ENCODE assay signal across 23 mouse cellular contexts in genomic region chr15:59232290-59232689, GRCm38 (mm10).
A peak's percentile ranks its signal among the peaks of the same experiment; 100 is the strongest.
DNase-seq lines count a peak whose midpoint lies in the region; ATAC-seq and TF ChIP-seq lines count a peak whose summit lies in the region.
"Had no signal": no experiment of that assay in that cellular context is flagged by ENCODE, and none has a peak within 500 bp of the region (broad histone marks: within the 10 kb centered on the region; RNA-seq: fewer than 3 reads in every experiment).

No protein-coding gene starts in this region.

- H3K9me3 ChIP-seq in intestine, postnatal 0 days (ENCODE audit: control insufficient read depth): no peaks in the 10 kb centered on the region
- no peaks in the 10 kb centered on the region for H3K9me3 ChIP-seq in intestine, embryonic 15.5 days
- peaks cover 9% of the 10 kb centered on the region; the same call in 1 of the 2 replicates for H3K9me3 ChIP-seq in kidney, embryonic 16.5 days (ENCODE audit: low read length)
- H3K9me3 ChIP-seq: embryonic facial prominence, embryonic 12.5 days; G1E; heart, embryonic 15.5 days had no signal

- H3K4me1 ChIP-seq in intestine, postnatal 0 days (replicated peaks; ENCODE audit: control insufficient read depth, insufficient read depth, low read length): no peaks in the 10 kb centered on the region
- no peaks in the 10 kb centered on the region for H3K4me1 ChIP-seq in intestine, embryonic 15.5 days (replicated peaks)
- H3K4me1 ChIP-seq in kidney, embryonic 16.5 days (ENCODE audit: insufficient read depth, low read length): no peaks in the 10 kb centered on the region
- H3K4me1 ChIP-seq: embryonic facial prominence, embryonic 12.5 days; forebrain, embryonic 12.5 days; hindbrain, embryonic 10.5 days had no signal

- peak; percentile 61; the same call in 1 of the 2 replicates for ATAC-seq in intestine, postnatal 0 days
- ATAC-seq in intestine, embryonic 15.5 days: no peak
- ATAC-seq in kidney, embryonic 16.5 days (ENCODE audit: low FRiP score, low TSS enrichment): no peak
- ATAC-seq: CD4-positive, CD25-positive, alpha-beta regulatory T cell, adult 4 months; forebrain, embryonic 16.5 days had no signal

- H3K36me3 ChIP-seq in intestine, postnatal 0 days (ENCODE audit: control insufficient read depth, insufficient read depth): no peaks in the 10 kb centered on the region
- no peaks in the 10 kb centered on the region for H3K36me3 ChIP-seq in intestine, embryonic 15.5 days
- no peaks in the 10 kb centered on the region for H3K36me3 ChIP-seq in kidney, embryonic 16.5 days (ENCODE audit: insufficient read depth, low read length)
- H3K36me3 ChIP-seq: embryonic facial prominence, embryonic 12.5 days; forebrain, embryonic 12.5 days; G1E; heart, embryonic 15.5 days; hindbrain, embryonic 10.5 days had no signal

- DNase-seq in kidney, adult 8-10 months: peak; percentile 59 to 76
- peak; percentile 64 for DNase-seq in 416B (ENCODE audit: low read depth)
- DNase-seq in yolk sac, embryonic 10.5 days (ENCODE audit: low spot score): peak; percentile 52
- no peak for DNase-seq in cerebellum, postnatal 36 days
- DNase-seq: adrenal gland, postnatal 10 days; B cell, adult 2 months; cerebellum, adult 11 months; cerebellum, adult 8-10 months; cerebellum, postnatal 14 days; gastrocnemius, postnatal 10 days; heart, adult 2 months had no signal

- H3K27me3 ChIP-seq in intestine, postnatal 0 days (replicated peaks; ENCODE audit: control insufficient read depth, insufficient read depth, low read length): no peaks in the 10 kb centered on the region
- no peaks in the 10 kb centered on the region for H3K27me3 ChIP-seq in intestine, embryonic 15.5 days (replicated peaks)
- H3K27me3 ChIP-seq in kidney, embryonic 16.5 days (ENCODE audit: insufficient read depth, low read length): no peaks in the 10 kb centered on the region
- H3K27me3 ChIP-seq: embryonic facial prominence, embryonic 12.5 days; forebrain, embryonic 12.5 days; heart, embryonic 15.5 days had no signal

- H3K4me3 ChIP-seq in intestine, postnatal 0 days (ENCODE audit: low read depth, low read length): no peak overlapping the region
- H3K4me3 ChIP-seq in intestine, embryonic 15.5 days (replicated peaks): no peak overlapping the region
- no peak overlapping the region for H3K4me3 ChIP-seq in kidney, embryonic 16.5 days (ENCODE audit: low read length)
- H3K4me3 ChIP-seq: embryonic facial prominence, embryonic 12.5 days; forebrain, embryonic 12.5 days; heart, adult 2 months; heart, embryonic 15.5 days; hindbrain, embryonic 10.5 days had no signal

- TF ChIP-seq CTCF in intestine, postnatal 0 days (IDR thresholded peaks at IDR 0.05; ENCODE audit: low read depth): no peak

- WGBS in intestine, postnatal 0 days: 48% methylated on average over 5 of the region's 5 CpGs
- 70% methylated on average over 5 of the region's 5 CpGs for WGBS in intestine, embryonic 15.5 days
- WGBS in kidney, embryonic 16.5 days: 71% methylated on average over 5 of the region's 5 CpGs

- H3K9ac ChIP-seq in intestine, postnatal 0 days (ENCODE audit: low read depth, low read length): no peak overlapping the region
- H3K9ac ChIP-seq in intestine, embryonic 15.5 days: no peak overlapping the region
- no peak overlapping the region for H3K9ac ChIP-seq in kidney, embryonic 16.5 days (replicated peaks; ENCODE audit: low read length)
- H3K9ac ChIP-seq: embryonic facial prominence, embryonic 12.5 days; forebrain, embryonic 12.5 days; heart, embryonic 15.5 days; hindbrain, embryonic 14.5 days had no signal

- H3K4me2 ChIP-seq in intestine, postnatal 0 days (replicated peaks; ENCODE audit: low read depth): no peak overlapping the region
- no peak overlapping the region for H3K4me2 ChIP-seq in intestine, embryonic 15.5 days (replicated peaks)
- no peak overlapping the region for H3K4me2 ChIP-seq in kidney, embryonic 16.5 days (replicated peaks; ENCODE audit: low read depth, low read length)
- H3K4me2 ChIP-seq: embryonic facial prominence, embryonic 12.5 days; forebrain, embryonic 12.5 days; heart, embryonic 11.5 days; heart, embryonic 15.5 days; hindbrain, embryonic 14.5 days had no signal

- 0 out of 2 replicates have a peak overlapping the region, but pooled peaks have one; percentile 21 for H3K27ac ChIP-seq in intestine, postnatal 0 days (ENCODE audit: low read depth, low read length)
- H3K27ac ChIP-seq in intestine, embryonic 15.5 days: no peak overlapping the region
- no peak overlapping the region for H3K27ac ChIP-seq in kidney, embryonic 16.5 days (ENCODE audit: low read length)
- H3K27ac ChIP-seq: embryonic facial prominence, embryonic 12.5 days; forebrain, embryonic 12.5 days; heart, adult 2 months; heart, embryonic 15.5 days; hindbrain, embryonic 10.5 days; hindbrain, embryonic 14.5 days had no signal

Comparison
In these comparisons a context has a peak if more than half of its experiments do, and no peak if none do; other contexts are left out.
1. DNase-seq: peak in kidney, adult 8-10 months (2 of 2), 416B (single experiment) and yolk sac, embryonic 10.5 days (single experiment); none in cerebellum, postnatal 36 days (0 of 2).